Mouse (Mus musculus) liver, embryonic 11.5 days (tissue): Measurements from ENCODE around the gene Fxyd2. TPM values are rescaled to one million over a fixed set of nuclear protein-coding genes. Genes with fewer than 3 reads are reported as not detected.

ENCODE experiments used
- ATAC-seq: fragments of 200-750 bp; cut with Nextera tagmentation; replicated peaks from 2 replicates; pipeline ENCODE4 v1.8.0; 2017; ENCODE audit warnings: moderate number of reproducible peaks, mild to moderate bottlenecking, moderate TSS enrichment, moderate library complexity; ENCODE audit not compliant: low FRiP score
- DNase-seq: peaks from one replicate; pipeline ENCODE4 v3.0.0-alpha.2; 2017; ENCODE audit warnings: low spot score
- H3K27ac ChIP-seq: fragments of 300-500 bp; sonication (generic); 2 replicates; pipeline ENCODE4 v1.5.1; 2014; ENCODE audit warnings: mild to moderate bottlenecking, low read depth, low read length, control low read depth
- H3K27me3 ChIP-seq: fragments of 300-500 bp; sonication (generic); replicated peaks from 2 replicates; pipeline ENCODE4 v1.6.1; 2014; ENCODE audit warnings: low read length, mixed read lengths; ENCODE audit not compliant: control insufficient read depth, insufficient read depth
- H3K36me3 ChIP-seq: fragments of 300-500 bp; sonication (generic); 2 replicates; pipeline ENCODE4 v1.6.1; 2014; ENCODE audit warnings: mild to moderate bottlenecking, low read length, moderate library complexity, mixed read lengths; ENCODE audit not compliant: control insufficient read depth, insufficient read depth
- H3K4me1 ChIP-seq: fragments of 300-500 bp; sonication (generic); replicated peaks from 2 replicates; pipeline ENCODE4 v1.6.1; 2014; ENCODE audit warnings: low read length, mixed read lengths; ENCODE audit not compliant: control insufficient read depth, insufficient read depth
- H3K4me2 ChIP-seq: fragments of 300-500 bp; sonication (generic); 2 replicates; pipeline ENCODE4 v1.6.1; 2014; ENCODE audit warnings: mild to moderate bottlenecking, control low read depth, moderate library complexity
- H3K4me3 ChIP-seq: fragments of 300-500 bp; sonication (generic); 2 replicates; pipeline ENCODE4 v1.5.1; 2014; ENCODE audit warnings: low read depth, low read length, control low read depth
- H3K9ac ChIP-seq: fragments of 300-500 bp; sonication (generic); 2 replicates; pipeline ENCODE4 v1.6.1; 2014; ENCODE audit warnings: low read depth, low read length, control low read depth
- H3K9me3 ChIP-seq: fragments of 300-500 bp; sonication (generic); 2 replicates; pipeline ENCODE4 v1.6.1; 2016; ENCODE audit warnings: low read length, inconsistent platforms, mixed read lengths; ENCODE audit not compliant: control insufficient read depth
- WGBS: fragments of 180-500 bp; shearing (Covaris S2); extraction: QIAGEN DNeasy Blood & Tissue Kit; methylation state at CpG from one replicate; pipeline ENCODE4 v1.1.7; 2014; 5-methylcytosine and 5-hydroxymethylcytosine counted together
- polyA plus RNA-seq: library from polyadenylated mRNA; unstranded; fragments of >200 nt; fragmentation: Nextera tagmentation; extraction: Ambion mirVana; gene quantifications from 2 replicates; pipeline ENCODE4 v1.2.1, GENCODE M21; 2014

Gene Fxyd2
- polyA plus RNA-seq, 1 experiment from 2014 or later: 2.2 TPM

- Histone ChIP-seq H3K9me3 (no peaks in the 10 kb centered on the region), H3K4me3 (no peak overlapping the region), H3K27me3 (peaks cover 4% of the 10 kb centered on the region; the same call in 1 of the 2 replicates), H3K27ac (no peak overlapping the region), H3K9ac (no peak overlapping the region), H3K36me3 (no peaks in the 10 kb centered on the region), H3K4me2 (peak overlapping the region; percentile 36; the same call in 1 of the 2 replicates), H3K4me1 (no peaks in the 10 kb centered on the region)
- ATAC-seq (0 out of 2 replicates have a peak, but pooled peaks have one; percentile 10), DNase-seq (peak; percentile 84)
- WGBS: 7% methylated on average over 10 of the region's 10 CpGs
Measured at GRCm38 (mm10) chr9:45412287-45412686, 12.8 kb downstream of the Fxyd2 start.

GRCm38 (mm10) chr9:45412700-45413477, 13.4 kb downstream of the Fxyd2 start:
- no peak for ATAC-seq
- Histone ChIP-seq H3K4me2 (no peak overlapping the region), H3K4me3 (no peak overlapping the region), H3K27ac (no peak overlapping the region), H3K27me3 (peaks cover 4% of the 10 kb centered on the region; the same call in 1 of the 2 replicates), H3K9ac (no peak overlapping the region), H3K4me1 (no peaks in the 10 kb centered on the region), H3K36me3 (no peaks in the 10 kb centered on the region), H3K9me3 (no peaks in the 10 kb centered on the region)
- 73% methylated on average over 4 of the region's 4 CpGs for WGBS
- no peak for DNase-seq

- no peak for DNase-seq
- Histone ChIP-seq H3K4me1 (no peaks in the 10 kb centered on the region), H3K4me3 (no peak overlapping the region)
Measured at GRCm38 (mm10) chr9:45413478-45414140, 14.1 kb downstream of the Fxyd2 start.

GRCm38 (mm10) chr9:45415912-45416311, 16.4 kb downstream of the Fxyd2 start:
- no peak for ATAC-seq
- H3K9ac ChIP-seq: no peak overlapping the region
- H3K4me2 ChIP-seq: no peak overlapping the region
- no peaks in the 10 kb centered on the region for H3K9me3 ChIP-seq
- 0 out of 2 replicates have a peak, but pooled peaks cover 3% of the 10 kb centered on the region for H3K27me3 ChIP-seq
- WGBS: 49% methylated on average over 4 of the region's 4 CpGs
- H3K36me3 ChIP-seq: no peaks in the 10 kb centered on the region
- DNase-seq: no peak
- H3K4me3 ChIP-seq: no peak overlapping the region
- no peaks in the 10 kb centered on the region for H3K4me1 ChIP-seq
- H3K27ac ChIP-seq: no peak overlapping the region

More at GRCm38 (mm10) chr9:45413478-45414140, 14.1 kb downstream of the Fxyd2 start:
- H3K9ac ChIP-seq: no peak overlapping the region
- no peak overlapping the region for H3K27ac ChIP-seq
- H3K36me3 ChIP-seq: no peaks in the 10 kb centered on the region
- H3K4me2 ChIP-seq: no peak overlapping the region
- ATAC-seq: no peak
- peaks cover 4% of the 10 kb centered on the region; the same call in 1 of the 2 replicates for H3K27me3 ChIP-seq
- no peaks in the 10 kb centered on the region for H3K9me3 ChIP-seq
- WGBS: 53% methylated on average over 5 of the region's 5 CpGs

- H3K9ac ChIP-seq: no peak overlapping the region
- no peak for DNase-seq
- H3K4me3 ChIP-seq: 0 out of 2 replicates have a peak overlapping the region, but pooled peaks have one; percentile 17
- WGBS: 23% methylated on average over 8 of the region's 8 CpGs
- ATAC-seq: no peak
- H3K27me3 ChIP-seq: no peaks in the 10 kb centered on the region
- H3K9me3 ChIP-seq: no peaks in the 10 kb centered on the region
- H3K36me3 ChIP-seq: no peaks in the 10 kb centered on the region
- H3K4me1 ChIP-seq: no peaks in the 10 kb centered on the region
- H3K4me2 ChIP-seq: peak overlapping the region; percentile 52
- H3K27ac ChIP-seq: no peak overlapping the region
Measured at GRCm38 (mm10) chr9:45417245-45417644, 17.8 kb downstream of the Fxyd2 start.

- Histone ChIP-seq H3K4me2 (no peak overlapping the region), H3K27ac (no peak overlapping the region), H3K9ac (no peak overlapping the region), H3K4me3 (no peak overlapping the region), H3K36me3 (no peaks in the 10 kb centered on the region), H3K9me3 (no peaks in the 10 kb centered on the region), H3K27me3 (no peaks in the 10 kb centered on the region), H3K4me1 (no peaks in the 10 kb centered on the region)
- DNase-seq: no peak
- ATAC-seq: no peak
- WGBS: 62% methylated on average over 8 of the region's 8 CpGs
Measured at GRCm38 (mm10) chr9:45418252-45418651, 18.8 kb downstream of the Fxyd2 start.

- WGBS: 56% methylated on average over 8 of the region's 8 CpGs
- Histone ChIP-seq H3K27ac (no peak overlapping the region), H3K4me3 (no peak overlapping the region), H3K4me2 (no peak overlapping the region), H3K9ac (no peak overlapping the region), H3K4me1 (no peaks in the 10 kb centered on the region), H3K36me3 (no peaks in the 10 kb centered on the region), H3K27me3 (no peaks in the 10 kb centered on the region; the same call in 1 of the 2 replicates), H3K9me3 (no peaks in the 10 kb centered on the region)
- ATAC-seq (no peak), DNase-seq (no peak)
Measured at GRCm38 (mm10) chr9:45421209-45421608, 21.7 kb downstream of the Fxyd2 start.

- H3K9me3 ChIP-seq: no peaks in the 10 kb centered on the region
- no peak overlapping the region for H3K27ac ChIP-seq
- DNase-seq (no peak), ATAC-seq (no peak)
- no peaks in the 10 kb centered on the region for H3K36me3 ChIP-seq
- peaks cover 8% of the 10 kb centered on the region for H3K27me3 ChIP-seq
- 76% methylated on average over 7 of the region's 7 CpGs for WGBS
- no peaks in the 10 kb centered on the region for H3K4me1 ChIP-seq
- no peak overlapping the region for H3K9ac ChIP-seq
- no peak overlapping the region for H3K4me3 ChIP-seq
- no peak overlapping the region for H3K4me2 ChIP-seq
Measured at GRCm38 (mm10) chr9:45422761-45423298, 23.4 kb downstream of the Fxyd2 start.
